Mouse (Mus musculus): Measurements from ENCODE around the gene Dbndd2. TPM values are rescaled to one million over a fixed set of nuclear protein-coding genes. Genes with fewer than 3 reads are reported as not detected.

The Dbndd2 gene
- total RNA-seq, 2 experiments from 2014 or later = 13.0 to 17.7 TPM

DNA sequence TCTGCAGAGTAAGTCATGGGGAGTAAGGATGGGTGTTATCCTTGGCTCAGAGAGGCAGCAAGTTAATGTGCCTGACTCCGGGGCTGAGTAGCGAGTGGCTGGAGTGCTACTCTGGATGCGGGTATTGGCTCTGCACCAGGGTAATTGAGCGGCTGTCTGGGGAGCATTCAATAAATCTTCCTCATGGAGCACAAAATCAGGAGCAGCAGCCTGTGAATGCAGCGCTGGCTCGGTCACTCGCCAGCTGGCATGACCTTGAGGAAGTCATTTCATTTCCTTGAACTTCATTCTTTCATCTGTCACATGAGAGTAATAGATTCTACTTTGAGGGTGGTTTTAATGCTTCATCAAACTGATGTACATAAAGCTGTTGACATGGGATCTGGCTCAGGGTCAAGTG is 14.6 kb downstream of the Dbndd2 start:
- no peak for DNase-seq

DNA sequence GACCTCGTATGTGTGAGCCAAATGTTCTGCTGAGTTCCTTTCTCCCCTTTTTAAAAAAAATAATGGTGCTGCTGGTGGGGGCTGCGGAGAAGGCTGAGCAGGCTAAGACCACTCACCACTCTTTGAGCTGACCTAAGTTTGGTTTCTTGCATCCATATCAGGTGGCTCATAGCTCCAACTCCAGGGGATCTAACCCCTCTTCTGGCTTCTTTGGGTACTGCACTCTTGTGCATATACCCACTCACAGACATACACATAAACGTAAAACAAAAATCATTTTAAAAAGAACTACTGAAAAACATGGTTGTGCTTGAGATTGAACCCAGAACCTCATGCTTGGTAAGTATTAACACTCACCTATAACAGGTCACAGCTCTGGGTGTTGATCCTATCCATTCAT is 19.0 kb downstream of the Dbndd2 start:
- DNase-seq = no peak

DNA sequence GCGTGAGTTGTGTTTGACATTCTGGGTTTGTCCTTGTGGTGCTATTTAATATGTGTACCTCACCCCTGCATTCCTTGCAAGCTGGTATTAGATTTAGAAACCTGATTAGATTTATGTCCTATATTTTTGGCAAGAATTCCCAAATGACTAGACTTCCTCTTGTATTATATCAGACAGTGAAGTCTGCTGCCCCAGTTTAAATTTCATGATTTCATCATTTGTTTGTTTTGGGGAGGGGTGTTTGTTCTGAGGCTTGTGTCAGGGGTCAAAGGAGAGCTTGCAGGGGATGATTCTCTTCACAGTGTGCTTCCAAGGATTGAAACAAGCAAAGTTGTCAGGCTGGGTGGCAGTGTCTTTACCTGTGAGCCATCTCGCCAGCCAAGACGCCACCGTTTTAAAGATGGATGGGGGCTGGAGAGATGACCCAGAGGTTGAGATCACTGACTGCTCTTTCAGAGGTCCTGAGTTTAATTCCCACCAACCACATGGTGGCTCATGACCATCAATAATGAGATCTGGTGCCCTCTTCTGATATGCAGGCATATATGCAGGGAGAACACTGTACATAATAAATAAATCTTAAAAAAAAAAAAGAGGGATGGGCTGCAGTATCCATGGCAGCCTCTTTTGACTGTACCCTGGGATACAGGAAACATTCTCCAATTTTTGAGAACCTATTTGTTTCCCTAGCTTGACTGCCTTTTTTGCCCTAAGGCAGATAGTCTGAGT is 19.9 kb downstream of the Dbndd2 start:
- no peak for DNase-seq

DNA sequence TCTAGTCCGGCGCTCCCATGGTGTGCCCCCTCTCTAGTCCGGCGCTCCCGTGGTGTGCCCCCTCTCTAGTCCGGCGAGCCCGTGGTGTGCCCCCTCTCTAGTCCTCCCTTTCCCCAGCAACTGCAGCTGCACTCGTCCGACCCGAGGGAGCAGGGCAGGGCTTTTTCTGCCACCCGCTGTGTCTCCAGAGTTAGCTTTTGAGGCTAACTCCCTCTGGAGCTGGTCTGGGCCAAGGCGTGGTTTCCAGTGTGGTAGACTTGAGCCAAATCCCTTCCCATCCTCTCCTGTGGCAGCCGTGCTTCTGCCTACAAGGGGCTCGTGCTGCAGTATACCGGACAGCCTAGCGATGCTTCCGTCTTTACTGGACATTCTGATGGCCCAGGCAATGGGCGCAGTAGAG is 21.9 kb downstream of the Dbndd2 start:
- DNase-seq = no peak

DNA sequence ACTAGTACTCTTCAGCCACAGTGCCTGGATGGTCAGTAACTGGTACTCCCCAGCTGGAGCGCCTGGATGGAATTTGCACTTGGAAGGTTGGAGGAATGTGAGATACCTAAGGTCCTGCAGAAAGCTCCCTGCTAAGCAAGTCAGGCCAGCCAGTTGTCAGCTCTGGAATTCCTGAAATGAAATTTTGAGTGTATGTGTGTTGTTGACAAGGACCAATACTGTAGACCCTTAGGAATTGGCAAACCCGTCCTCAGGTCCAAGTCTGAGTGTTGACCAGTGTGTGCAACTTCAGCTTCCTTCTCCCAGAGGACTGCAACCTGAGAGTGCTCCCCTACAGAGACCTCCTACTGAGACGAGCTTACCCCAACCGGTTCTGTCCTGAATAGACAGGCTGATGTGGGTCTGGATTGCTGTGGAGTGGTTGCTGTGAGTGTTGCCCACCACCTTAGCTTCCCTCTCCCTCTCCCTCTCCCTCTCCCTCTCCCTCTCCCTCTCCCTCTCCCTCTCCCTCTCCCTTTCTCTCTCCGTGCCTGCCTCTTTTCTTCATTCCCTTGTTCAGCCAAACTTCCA is 24.8 kb downstream of the Dbndd2 start:
- no peak for DNase-seq

DNA sequence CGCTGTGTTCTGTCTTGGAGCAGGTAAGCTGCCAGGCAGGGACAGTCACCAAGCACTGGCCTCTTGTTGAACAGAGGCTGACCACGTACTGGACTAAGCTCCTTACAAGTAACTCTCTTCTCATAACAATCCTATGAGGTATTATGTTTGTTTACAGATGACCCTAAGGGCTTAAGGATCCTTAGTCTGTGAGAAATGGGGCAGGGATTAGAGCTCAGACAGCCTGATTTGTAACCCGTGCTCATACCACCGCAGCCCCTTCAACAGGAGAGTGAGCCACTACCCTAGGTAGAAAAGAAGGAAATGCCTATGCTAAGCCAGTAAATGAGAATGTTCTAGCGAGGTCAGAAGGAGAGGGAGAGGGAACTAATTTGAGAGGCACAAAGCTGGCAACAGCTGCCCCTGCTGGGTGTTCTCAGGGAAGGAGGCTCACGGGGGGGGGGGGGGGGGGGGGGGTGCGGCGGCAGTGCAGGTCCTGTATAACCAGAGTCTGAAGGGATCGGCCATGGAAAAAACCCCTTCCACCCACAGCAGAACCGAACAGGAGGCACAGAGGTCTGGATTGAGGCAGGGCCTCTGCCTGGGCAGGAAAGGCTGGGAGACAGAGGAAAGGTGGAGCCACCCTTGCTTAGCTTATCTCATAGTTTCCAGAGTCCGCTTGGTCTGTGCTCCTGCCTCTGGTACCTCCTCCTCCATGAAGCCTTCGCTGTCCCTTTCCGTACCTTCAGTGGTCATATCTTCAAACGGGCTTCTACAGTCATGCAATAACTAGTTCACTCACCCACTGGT is 26.4 kb downstream of the Dbndd2 start:
- no peak for DNase-seq

DNA sequence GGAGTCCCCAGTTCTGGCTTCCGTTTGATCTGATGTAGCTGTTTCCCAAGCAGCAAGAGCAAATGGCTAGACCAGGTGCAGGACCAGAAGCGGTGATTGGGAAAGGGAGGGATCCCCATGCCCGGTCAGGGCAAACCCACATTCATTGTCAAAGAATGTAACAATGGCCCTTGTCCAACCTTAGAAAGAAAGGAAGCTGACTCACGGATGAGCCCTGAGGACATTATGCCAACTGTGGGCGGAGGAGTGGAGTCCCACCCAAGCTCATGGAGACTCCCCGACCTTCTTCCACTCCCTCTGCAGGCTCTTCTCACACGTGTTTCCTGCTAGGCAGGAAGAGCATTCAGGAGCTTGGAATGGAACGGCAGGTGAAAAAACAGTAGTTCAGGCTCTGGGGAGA is 27.5 kb downstream of the Dbndd2 start:
- no peak for DNase-seq

DNA sequence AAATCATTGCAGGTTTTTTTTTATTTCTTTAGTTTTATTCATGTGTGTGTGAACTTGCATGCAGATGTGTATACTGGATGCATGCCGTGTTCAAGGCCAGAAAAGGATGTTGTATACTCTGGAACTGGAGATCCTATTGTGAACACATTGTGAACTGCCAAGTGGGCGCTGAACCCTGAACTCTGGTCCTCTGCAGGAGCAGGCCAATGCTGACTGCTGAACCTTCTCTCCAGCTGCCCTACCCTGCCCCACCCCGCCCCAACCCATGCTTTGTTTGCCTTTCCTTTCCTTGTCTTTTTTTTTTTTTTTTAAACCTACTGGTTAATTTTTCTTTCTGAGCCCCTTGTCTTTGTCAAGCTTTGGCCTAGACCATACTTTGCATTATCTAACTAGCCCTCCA is 29.0 kb downstream of the Dbndd2 start:
- no peak for DNase-seq

DNA sequence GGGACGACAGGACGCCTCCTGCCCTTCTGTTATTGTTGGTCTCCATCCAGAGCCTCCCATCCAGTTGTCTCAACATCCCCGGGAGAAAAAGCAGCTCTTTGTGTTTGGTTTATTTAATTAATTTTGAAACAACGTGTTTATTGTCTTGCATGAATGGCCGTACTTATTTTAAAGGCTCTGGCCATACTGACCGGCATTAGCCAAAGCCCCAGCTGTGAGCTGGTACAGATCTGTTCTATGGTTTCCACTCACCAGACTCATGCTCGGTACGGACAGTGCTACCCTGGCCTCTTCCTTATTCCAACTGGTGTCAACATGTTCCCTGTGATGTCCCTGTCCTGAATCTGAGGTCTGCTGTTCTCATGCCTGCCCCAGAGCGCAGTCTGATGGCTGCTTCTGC is 30.0 kb downstream of the Dbndd2 start:
- no peak for DNase-seq

DNA sequence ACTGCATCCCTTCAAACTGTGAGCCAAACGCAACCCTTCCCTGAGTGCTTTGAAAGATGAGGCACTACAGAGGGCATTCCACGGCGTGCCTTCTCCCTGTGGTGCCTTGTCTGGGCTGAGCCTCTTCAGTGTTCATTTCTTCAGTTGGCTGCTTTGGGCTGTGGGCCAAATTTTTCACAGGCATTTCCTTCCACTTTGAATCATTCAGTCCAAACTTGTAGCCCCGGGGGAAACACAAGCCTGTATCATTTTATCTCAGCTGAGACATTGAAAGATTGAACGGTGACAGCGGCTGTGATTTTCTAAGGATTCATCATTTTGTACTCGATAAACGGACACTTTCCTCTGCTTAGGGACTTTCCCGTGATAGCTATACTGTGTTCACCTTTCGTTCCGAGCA is 30.7 kb downstream of the Dbndd2 start:
- DNase-seq = no peak

DNA sequence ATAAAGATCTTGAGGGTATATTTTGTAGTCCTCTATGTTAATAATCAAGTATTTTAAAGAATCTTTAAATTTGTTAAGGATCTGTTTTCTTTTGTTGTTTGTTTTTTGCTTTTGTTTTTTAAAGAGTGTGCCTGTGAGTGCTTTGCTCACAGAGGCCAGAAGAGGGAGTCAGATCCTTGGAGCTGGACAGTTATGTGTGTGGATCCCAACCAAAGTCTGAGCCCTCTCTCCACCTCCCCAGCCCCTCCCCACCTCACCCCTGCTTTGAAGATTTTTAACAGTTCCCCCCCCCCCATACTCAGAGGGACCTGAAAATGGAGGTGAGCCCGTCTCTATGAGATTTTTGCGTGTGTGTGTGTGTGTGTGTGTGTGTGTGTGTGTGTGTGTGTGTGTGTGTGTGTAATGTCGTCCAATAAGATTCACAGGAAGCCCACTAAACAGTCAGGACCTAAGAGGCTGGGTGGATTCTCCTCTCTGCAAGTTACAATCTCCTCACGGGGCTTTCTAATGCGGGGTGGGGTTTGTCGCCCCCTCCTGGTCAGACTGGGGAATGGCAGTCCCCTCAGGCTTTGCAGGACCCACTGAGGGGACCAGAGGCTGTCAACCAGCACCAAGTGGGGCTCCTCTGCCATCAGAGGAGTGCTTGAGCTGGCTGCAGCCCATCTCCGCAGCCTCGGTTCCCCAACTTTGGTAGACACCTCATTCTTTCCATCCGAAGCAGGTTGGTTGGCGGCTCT is 31.7 kb downstream of the Dbndd2 start:
- DNase-seq = peak; percentile 57

DNA sequence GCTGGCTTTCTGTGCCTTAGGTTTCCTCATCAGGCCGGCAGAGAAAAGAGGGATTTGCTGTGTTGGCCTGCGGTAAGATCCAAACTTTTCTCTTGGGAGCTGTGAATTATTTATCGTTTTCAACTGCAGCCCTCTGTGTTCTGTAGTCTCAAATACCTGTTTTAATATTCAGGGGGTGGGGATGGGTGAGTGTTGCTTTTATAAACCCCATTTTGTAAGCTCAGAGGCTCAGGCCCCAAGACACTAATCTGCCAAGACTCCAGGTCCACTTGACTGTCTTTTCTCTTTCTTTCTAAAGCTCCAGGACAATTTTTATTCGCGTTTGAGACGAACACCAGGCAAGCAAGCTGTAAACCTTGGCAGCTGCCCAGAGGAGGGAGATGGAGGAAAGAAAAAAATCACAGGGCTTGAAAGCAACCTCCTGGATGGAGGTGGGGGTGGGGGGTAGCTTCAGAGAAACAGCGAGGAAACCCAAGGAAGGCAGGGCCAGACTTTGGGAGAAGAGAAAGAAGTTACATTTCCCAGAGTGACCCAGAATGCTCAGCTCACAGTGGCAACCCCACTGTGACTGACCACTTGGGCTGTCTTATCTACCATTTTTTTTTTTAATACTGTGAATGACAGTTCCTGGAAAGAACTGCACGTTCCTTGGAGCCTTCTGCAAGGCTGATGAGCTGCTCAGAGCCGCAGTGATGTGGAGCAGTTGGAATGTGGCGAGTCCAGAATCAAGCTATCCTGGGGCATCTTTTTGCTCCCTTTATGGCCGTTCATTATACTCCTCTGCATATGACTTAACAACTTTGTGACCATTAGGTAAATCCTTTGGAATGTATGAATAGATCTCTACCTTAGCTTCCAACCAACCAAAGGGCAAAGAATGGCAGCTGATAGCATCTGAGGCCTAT is 32.6 kb downstream of the Dbndd2 start:
- DNase-seq = no peak

DNA sequence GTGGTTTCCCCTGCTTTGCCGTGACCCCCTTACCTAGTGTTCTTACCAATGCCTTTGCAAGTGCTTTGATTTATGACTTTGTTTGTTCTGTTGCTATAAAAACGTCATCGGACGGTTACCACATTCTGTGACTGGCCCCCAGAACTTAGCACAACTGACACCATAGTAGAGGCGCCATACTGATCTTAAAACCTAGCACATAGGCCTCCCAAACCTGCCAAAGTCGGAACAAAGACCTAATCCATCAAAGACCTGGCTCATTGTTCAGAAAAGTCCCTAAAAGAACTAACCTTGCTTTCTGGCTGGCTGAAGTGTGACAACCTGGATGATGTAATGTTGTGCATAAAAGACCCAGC is 33.2 kb downstream of the Dbndd2 start:
- DNase-seq = no peak

DNA sequence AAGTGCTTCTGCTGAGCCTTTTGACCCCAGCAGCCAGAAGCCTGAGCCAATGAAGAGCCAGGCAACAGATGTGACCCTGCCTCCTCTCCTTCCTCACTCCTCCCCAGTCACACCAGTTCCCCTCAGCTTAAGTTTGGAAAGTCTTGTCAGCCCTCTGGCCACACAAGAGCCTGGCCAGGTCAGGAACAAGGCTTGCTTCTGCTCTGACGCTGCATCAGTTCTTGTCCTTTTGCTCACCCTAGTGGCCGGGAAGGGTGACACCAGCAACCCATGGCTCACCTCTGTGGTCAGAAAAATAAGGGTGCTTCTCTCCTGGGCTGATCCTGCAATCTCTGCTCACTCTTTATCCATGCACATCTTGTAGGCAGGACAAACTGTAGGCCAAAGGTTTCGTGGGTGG is 34.9 kb downstream of the Dbndd2 start:
- peak; percentile 29 for DNase-seq

DNA sequence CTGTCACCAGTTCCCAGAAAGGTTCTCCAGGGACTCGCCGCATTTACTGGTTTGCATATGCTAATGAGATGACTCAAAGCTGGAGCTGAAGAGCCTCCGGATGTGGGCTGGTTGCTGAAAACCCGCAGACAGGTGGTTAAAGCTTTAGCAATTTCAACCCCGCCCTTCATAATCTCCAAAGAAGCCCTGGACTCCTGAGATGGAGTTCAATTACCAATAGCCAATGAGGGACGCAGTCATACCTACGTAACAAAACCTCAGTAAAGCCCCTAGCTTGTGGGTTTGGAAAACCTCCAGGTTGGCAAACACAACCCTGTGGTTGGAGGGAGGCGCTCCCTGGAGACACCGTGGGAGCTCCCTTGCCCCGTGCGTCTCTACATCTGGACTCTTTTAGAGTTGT is 35.9 kb downstream of the Dbndd2 start:
- no peak for DNase-seq

DNA sequence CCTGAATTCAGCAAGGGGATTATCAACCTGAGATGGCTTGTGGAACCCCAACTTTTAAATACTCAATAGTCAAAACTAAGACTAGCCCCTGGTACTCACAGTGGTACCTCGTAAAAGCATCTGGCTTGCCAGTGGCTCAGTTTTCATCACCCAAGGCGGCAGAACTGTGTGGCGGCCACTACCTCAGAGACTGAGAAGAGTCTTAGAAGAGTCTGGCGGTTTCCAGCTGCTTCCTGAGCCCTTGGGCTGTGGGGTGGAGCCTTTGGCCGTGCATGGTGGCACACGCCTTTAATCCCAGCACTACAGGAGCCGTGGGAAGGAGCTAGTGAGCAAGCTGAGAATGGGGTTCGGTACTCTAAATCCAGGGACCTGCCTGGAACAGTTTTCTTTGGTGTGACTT is 36.4 kb downstream of the Dbndd2 start:
- no peak for DNase-seq

DNA sequence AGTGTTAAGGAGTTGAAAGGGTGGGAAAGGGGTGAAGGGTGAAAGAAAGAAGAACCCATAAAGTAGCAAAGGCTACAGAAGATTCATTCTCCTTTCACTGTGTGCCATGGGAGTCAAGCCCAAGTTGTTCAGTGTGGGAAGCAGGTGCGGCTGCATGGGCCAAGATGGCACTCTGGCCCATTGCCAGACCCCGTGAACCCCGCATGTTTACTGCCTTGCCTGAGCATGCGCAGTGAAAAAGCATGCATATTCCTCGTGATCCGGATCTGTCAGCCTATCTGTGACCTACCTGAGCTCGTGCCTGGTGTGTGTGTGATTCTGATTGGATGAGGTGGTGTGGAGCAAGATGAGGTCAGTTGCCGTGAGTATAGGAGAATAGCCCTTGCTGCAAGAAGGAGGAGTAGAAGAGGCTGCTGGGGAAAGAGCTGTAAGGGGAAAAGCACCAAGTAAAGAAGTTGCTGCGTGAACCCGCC is 37.4 kb downstream of the Dbndd2 start:
- no peak for DNase-seq

DNA sequence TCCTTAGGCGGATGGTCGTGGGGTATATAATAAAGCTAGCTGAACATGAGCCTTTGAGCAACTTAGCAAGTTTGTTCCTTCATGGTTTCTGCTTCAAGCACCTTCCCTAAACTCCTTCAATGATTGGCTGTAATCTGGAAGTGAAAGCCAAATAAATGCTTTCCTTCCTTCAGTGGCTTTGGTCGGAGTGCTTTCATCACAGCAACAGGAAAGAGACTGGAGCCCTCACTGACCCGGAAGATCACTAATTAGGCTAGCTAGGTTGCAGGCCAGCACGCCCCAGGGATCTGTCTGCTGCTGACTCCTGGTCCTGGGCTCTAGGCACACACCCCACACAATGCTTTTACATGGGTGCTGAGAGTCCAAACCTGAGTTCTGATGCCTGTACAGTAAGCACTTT is 42.7 kb downstream of the Dbndd2 start:
- no peak for DNase-seq

DNA sequence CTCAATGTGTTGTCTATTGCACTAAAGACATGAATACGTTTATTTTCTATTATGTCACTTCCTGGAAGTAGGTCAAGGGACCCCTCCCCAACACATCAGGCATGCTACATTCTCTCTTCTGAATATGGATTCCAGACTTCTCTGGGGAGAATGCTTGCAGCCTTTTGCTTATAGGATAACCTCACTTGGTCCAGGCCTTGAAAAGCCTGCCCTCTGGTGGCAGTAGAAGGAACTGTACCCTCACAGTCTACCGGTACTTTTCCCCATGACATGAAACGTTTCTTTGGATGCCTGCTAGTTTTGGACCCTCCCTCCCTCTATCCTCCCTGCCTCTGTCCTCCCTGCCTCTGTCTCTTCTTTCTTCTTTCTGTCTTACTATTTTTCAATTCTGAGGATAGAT is 45.3 kb downstream of the Dbndd2 start:
- DNase-seq = peak; percentile 70

DNA sequence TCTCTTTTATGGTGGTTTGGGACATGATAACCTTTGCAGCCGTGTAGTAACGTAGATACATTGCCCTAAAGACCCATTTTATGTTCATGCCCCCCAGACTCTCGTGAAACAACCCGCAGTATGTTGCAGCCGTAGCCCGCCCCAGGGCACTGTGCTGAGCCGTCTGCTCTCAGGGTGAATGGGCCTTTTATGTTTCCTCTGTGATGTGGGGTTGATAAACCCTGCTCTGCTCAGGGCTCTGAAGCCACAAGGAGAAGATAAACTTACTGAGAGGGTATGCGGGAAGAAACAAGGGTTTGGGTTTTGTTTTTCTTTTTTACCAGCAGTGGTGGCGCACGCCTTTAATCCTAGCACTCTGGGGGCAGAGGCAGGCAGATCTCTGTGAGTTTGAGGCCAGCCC is 48.4 kb downstream of the Dbndd2 start:
- no peak for DNase-seq

DNA sequence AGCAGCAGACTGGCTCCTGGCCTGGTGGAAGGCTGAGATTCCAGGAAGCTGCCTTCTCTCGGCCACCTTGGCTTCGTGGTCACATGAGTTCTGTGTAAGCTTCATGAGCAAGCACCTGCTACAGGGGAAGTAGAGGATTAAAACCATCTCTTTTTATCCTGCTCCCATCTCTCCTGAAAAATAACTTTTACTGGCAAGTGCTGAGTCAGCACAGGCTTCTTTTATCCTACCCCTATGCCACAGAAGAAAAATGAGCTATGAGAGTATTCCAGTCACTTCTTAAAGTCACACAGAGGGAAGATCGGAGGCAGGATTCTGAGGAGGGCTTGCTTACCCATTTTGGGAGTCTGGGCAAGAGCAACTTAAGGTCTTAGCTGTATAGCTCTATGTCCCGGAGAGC is 51.1 kb downstream of the Dbndd2 start:
- no peak for DNase-seq
